Mouse (Mus musculus) B cell, adult 2 months (primary cell): Measurements from ENCODE around the gene Gpc6.

Experiments
- DNase-seq, 2 experiments: peaks; one replicate each; pipeline ENCODE4 v3.0.0; 2022

Gene Gpc6

GRCm38 (mm10) chr14:116957154-116957553 lies 32.0 kb downstream of the Gpc6 start:
- no peak for DNase-seq

- DNase-seq: no peak
Measured at GRCm38 (mm10) chr14:116964837-116965236, 39.7 kb downstream of the Gpc6 start.

- no peak for DNase-seq
Measured at GRCm38 (mm10) chr14:116974708-116975107, 49.6 kb downstream of the Gpc6 start.

DNA sequence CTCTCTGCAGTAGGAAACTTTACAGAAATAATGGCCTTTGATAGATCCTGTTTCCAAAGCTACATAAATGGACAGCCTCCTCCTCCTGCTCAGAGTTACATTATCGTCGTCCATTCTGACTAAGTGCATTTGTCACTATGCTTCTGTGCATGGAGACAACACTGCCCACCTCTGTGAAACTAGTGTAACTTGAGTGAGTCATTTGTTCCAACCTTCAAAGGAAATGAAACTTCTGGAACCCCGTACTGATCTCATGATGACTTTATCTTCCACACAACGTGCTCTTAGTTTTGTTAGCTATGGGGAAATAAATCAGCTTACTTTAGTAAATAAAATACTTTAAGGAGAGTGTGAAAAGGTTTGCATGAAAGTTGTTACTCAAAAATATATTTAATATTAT lies 50.1 kb downstream of the Gpc6 start:
- no peak for DNase-seq

- no peak for DNase-seq
Measured at GRCm38 (mm10) chr14:116977259-116977658, 52.1 kb downstream of the Gpc6 start.

DNA sequence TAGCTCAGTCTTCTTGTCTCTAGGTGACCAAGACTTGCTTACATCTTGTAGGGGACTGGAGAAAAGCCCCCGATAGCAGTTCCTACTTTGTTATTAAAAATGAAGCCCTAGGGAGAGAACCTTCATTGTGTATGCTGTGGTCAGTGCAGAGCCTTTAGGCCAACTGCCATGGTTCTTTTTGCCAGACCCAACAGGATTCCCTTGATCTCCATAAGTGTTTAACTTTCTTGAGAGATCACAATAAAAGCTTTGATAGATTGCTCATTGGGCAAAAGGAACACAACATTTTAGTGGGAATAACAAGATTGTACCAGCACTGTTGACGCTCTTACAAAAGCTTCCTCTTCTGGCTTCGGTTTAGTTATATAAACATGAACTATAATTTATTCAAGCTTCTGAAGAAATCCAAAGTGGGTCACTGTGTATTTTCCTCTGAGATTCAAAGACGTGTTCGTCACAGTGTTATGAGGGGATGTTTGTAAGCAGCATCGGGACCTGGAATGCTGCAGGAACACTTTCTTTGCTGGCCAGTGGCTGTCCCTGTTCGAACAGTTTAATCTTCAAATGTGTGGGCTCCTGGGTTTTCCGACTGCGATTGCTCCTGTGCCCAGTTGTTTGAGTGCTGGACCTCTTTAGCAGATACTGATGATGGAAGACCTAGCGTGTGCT lies 54.7 kb downstream of the Gpc6 start:
- DNase-seq: no peak

DNA sequence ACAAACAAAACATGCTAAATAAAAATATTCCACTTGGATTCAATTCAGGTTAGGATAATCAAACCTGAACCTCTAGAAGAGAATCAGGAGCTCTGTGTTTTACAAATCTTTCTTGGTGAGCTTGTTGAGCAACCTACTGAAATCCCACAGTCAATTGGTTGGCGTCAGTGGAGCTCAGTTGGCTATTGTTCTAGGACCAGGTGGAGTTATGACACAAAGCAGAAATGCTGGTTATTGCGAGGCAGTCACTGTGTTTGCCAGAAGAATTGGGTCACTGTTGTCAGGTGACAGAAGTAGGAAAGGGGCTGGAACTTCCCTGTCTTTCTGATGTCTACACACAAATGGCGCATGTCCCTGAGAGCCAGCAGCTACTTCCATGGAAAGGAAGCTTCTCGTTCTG lies 56.6 kb downstream of the Gpc6 start:
- DNase-seq: no peak

GRCm38 (mm10) chr14:116987341-116987740 lies 62.2 kb downstream of the Gpc6 start:
- no peak for DNase-seq

DNA sequence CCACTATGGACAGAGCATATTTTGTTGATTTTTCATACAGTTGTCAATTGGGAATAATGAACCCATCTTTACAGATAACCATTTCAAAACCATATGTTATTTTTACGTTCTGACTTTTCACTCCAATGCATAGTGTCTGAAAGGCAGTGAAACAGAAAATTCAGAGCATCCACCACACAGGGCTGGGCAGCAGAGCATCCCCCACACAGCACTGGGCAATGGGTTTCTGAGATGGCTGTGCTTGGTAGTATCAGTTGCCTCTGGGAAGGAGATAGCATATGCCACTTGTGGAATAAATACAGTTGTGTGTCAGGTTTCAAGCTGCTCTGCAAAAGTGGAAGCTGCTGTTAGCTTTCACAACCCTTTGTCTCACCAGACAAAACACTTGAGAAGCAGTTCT lies 75.3 kb downstream of the Gpc6 start:
- no peak for DNase-seq

- no peak for DNase-seq
Measured at GRCm38 (mm10) chr14:117002313-117002712, 77.2 kb downstream of the Gpc6 start.

GRCm38 (mm10) chr14:117008781-117009180 lies 83.7 kb downstream of the Gpc6 start:
- DNase-seq: no peak

DNA sequence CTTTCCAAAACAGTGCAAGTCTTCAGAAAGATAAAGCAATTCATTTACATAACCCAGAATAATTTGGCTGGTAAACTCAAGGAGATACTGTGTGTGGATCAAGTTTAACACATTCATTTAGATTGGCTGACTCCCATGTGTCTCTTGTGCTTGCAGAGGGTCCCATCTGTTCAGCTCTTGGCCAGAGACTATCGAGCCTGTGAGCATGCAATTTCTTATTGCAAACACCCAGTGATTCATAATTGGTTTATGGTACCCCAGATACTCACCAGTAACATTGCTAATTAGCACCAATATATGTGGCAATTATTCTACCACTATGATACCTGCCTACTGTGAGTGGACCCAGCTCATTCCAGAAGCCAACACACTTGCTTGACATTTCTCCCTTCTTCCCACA lies 87.9 kb downstream of the Gpc6 start:
- no peak for DNase-seq

GRCm38 (mm10) chr14:117013554-117014117 lies 88.5 kb downstream of the Gpc6 start:
- no peak for DNase-seq

DNA sequence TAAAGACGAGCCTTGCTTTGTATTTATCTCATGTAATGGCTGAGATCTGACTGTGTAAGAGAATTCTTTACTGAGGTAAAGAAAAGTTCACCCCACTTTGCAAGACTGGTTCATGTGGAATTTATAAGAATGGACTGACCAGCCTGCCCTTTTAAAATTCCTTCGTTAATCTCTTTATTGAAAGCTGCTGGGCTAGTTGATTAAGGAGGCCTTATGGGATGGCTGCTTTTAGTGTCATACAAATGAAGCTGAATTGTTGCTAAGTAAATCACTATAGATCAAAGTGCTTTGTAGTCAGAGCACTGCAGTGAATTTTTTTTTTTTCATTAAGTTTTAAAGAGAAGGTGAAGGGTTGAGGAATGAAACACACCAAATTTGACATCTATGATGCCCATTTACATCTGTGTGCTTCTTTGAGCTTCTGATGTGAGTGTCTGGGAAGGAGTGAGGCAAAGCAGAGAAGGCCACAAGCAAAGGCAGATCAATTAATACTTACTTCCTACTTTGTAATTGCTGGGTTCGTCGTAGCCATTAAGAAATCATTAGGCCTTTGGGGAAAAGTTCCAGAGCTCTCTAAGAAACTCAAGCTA lies 90.3 kb downstream of the Gpc6 start:
- no peak for DNase-seq

DNA sequence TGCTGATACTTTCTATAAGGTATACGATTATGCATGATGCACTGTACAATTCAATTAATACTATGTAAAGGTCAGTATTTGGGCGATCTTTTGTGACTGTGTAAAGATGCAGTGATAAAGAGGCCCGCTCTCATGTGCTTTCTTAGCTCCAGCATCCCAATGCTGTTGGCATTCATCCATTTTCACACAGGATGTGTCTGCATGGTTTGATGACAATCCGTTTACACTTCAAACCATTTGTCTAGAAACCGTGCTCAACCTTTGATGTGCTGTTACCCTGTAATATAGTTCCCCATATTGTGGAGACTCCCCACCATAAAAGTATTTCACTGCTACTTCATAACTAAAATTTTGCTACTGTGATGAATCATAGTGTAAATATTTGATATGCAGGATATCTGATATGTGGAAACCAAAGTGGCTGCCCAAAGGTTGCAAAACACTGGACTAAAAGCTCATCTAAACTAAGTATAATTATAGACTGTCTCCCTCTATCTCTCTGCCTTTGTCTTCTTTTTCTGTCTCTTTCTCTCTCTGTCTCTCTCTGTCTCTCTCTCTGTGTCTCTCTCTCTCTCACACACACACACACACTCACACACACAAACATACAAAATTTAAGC lies 97.2 kb downstream of the Gpc6 start:
- no peak for DNase-seq

DNA sequence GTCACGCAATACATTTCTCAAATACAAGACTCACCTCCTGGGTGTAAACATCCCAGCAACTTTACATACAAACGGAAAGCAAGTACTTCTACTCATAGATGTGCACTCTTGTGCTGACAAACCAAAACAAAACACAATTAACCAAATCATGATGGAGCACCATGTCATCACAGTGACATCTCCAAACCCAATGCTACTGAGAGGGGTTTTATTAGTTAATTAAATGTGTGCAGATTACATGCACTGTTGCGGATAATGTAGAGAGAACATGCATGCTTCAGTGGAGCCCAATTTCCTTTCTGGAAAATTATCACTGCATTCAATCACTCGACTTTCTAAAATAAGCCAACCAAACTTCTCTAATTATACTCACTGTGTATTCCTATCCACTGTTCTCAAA lies 109.0 kb downstream of the Gpc6 start:
- no peak for DNase-seq

GRCm38 (mm10) chr14:117041017-117041416 lies 115.9 kb downstream of the Gpc6 start:
- no peak for DNase-seq

DNA sequence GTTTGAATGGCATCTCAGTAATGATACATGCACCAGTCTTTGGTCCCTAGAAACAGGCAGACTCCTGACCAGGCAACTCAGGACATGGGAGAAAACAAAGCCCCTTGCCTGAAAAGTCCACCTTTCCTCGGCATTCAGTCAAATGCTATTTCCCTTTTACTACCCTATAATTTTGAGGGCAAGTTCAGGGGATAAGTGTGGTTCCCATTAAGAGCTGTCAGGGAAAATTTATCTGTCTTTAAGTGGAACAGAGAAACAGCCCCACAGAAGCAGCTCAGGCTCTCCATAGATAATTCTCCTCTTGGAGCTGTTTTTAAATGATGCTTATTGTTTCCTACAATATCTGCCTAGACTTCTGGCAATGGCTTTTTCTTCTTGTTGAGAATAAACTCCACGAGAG lies 123.8 kb downstream of the Gpc6 start:
- no peak for DNase-seq

DNA sequence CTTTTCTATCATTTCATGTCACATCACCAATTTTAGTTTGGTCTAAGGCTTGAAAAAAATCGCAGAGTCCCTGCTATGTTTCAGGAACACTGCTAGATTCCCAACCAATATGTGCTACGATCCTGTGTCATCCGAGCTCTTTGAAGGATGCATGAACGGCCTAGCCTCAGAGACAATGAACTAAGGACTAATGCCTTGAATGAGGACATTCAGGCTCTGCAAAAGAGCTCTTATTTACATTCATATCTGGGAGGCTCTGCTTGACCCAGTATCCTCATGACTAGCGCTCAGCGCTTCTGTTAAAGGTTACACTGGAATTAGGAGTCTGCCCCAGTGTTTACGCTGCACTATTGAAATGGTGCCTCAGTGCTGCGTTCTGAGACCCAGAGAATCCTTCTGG lies 125.8 kb downstream of the Gpc6 start:
- no peak for DNase-seq

- DNase-seq: no peak
Measured at GRCm38 (mm10) chr14:117053361-117053760, 128.2 kb downstream of the Gpc6 start.

DNA sequence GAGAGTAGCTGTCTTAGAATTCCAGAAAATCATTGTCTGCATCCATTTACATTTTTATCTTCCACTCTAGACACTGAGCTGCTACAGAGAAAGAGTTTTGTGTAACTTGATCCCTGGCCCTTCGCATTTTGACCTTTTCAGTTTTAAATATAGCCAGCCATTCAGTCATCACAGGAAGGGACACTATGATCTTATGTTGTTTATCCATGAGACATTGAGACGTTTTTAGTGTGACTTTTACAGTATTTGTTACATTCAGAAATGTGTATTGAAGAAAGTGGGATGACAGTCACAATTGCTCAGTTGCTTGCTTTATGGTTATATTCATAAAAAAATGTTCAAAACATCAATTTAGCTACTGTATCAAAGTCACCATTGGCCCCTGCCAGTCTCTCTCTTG lies 130.0 kb downstream of the Gpc6 start:
- DNase-seq: no peak

GRCm38 (mm10) chr14:117061078-117061477 lies 136.0 kb downstream of the Gpc6 start:
- no peak for DNase-seq

DNA sequence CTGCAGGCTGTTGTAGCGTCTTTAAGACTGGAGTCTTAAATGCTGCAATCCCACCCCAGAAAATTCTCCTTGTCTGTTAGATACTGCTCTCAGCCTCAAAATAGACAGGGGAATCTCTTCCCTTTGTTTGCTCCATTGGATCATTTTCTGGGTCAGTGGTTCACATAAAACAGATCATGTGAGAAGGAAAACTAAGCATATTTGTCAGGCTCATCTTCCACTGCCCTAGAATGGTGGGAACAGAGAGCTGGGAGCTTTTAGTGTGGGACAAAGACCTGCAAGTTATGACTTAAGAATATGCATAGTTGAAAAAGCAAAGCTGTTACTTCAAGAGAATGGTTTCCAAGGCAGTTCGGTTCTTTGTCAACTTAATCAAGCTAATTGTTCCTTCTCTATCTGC lies 136.4 kb downstream of the Gpc6 start:
- DNase-seq: no peak

GRCm38 (mm10) chr14:117068179-117068578 lies 143.1 kb downstream of the Gpc6 start:
- no peak for DNase-seq
